Mouse (Mus musculus) cerebellum, adult 8-10 months (tissue): ENCODE measurements at regions not wholly inside any gene's neighbourhood (a gene's known extent, or its start where the extent isn't known, plus 50 kb on each side); places are given as distances from the start of the nearest gene placed in this dataset.

ENCODE experiments used
- DNase-seq: peaks from one replicate; pipeline ENCODE4 v3.0.0; 2022

- no peak for DNase-seq
These were observed 97.5 kb upstream of the Dlx2 start for GRCm38 (mm10) chr2:71644038-71644470.

GRCm38 (mm10) chr2:71647914-71648497 lies 97.4 kb upstream of the Itga6 start:
- no peak for DNase-seq

GRCm38 (mm10) chr2:71651662-71652061 lies 93.8 kb upstream of the Itga6 start:
- no peak for DNase-seq

GRCm38 (mm10) chr2:71652261-71652801 lies 93.1 kb upstream of the Itga6 start:
- no peak for DNase-seq

GRCm38 (mm10) chr2:71654817-71655503 lies 90.5 kb upstream of the Itga6 start:
- DNase-seq: no peak

GRCm38 (mm10) chr2:71655504-71656390 lies 89.7 kb upstream of the Itga6 start:
- no peak for DNase-seq

GRCm38 (mm10) chr2:71656611-71657244 lies 88.7 kb upstream of the Itga6 start:
- no peak for DNase-seq

GRCm38 (mm10) chr2:71661438-71661837 lies 84.0 kb upstream of the Itga6 start:
- DNase-seq: no peak

- no peak for DNase-seq
These were observed 83.4 kb upstream of the Itga6 start for GRCm38 (mm10) chr2:71661986-71662385.

- no peak for DNase-seq
These were observed 82.0 kb upstream of the Itga6 start for GRCm38 (mm10) chr2:71663453-71663852.

GRCm38 (mm10) chr2:71666927-71667326 lies 78.5 kb upstream of the Itga6 start:
- no peak for DNase-seq

GRCm38 (mm10) chr2:71667746-71668145 lies 77.7 kb upstream of the Itga6 start:
- no peak for DNase-seq

GRCm38 (mm10) chr2:71670228-71670790 lies 75.1 kb upstream of the Itga6 start:
- no peak for DNase-seq

GRCm38 (mm10) chr2:71670882-71671281 lies 74.5 kb upstream of the Itga6 start:
- DNase-seq: no peak

- no peak for DNase-seq
These were observed 72.1 kb upstream of the Itga6 start for GRCm38 (mm10) chr2:71673087-71673920.

- DNase-seq: no peak
These were observed 64.7 kb upstream of the Itga6 start for GRCm38 (mm10) chr2:71680746-71681145.

- no peak for DNase-seq
These were observed 64.3 kb upstream of the Itga6 start for GRCm38 (mm10) chr2:71681148-71681547.

- DNase-seq: no peak
These were observed 62.0 kb upstream of the Itga6 start for GRCm38 (mm10) chr2:71683375-71683774.

GRCm38 (mm10) chr2:71685239-71685638 lies 60.2 kb upstream of the Itga6 start:
- DNase-seq: no peak

- DNase-seq: no peak
These were observed 56.4 kb upstream of the Itga6 start for GRCm38 (mm10) chr2:71689041-71689440.

GRCm38 (mm10) chr2:71690277-71691161 lies 54.9 kb upstream of the Itga6 start:
- no peak for DNase-seq
